Mouse (Mus musculus) embryonic fibroblast, embryonic 13.5 days (primary cell): Measurements from ENCODE around the gene Znrf3. TPM values are rescaled to one million over a fixed set of nuclear protein-coding genes. Genes with fewer than 3 reads are reported as not detected.

ENCODE experiments used
- H3K27ac ChIP-seq: 2 replicates; pipeline ENCODE4 v1.5.1; 2012; ENCODE audit warnings: low read length, control low read depth, inconsistent platforms; ENCODE audit not compliant: insufficient read depth
- H3K4me1 ChIP-seq: 2 replicates; pipeline ENCODE4 v1.6.1; 2011; ENCODE audit warnings: low read length; ENCODE audit not compliant: control insufficient read depth, insufficient read depth
- H3K4me3 ChIP-seq: 2 replicates; pipeline ENCODE4 v1.5.1; 2011; ENCODE audit warnings: mild to moderate bottlenecking, control low read depth, low read length; ENCODE audit not compliant: insufficient read depth
- CTCF ChIP-seq: IDR thresholded peaks from 2 replicates; pipeline ENCODE4 v1.5.1; 2011; ENCODE audit warnings: mild to moderate bottlenecking, control low read depth, low read length, moderate library complexity, borderline replicate concordance; ENCODE audit not compliant: insufficient read depth
- POLR2A ChIP-seq: IDR thresholded peaks from 2 replicates; pipeline ENCODE4 v1.6.1; 2011; ENCODE audit warnings: low read depth, mild to moderate bottlenecking, control low read depth, low read length, moderate library complexity
- polyA plus RNA-seq: library from polyadenylated mRNA; stranded (reverse); fragments of >200 nt; gene quantifications from 2 replicates; pipeline ENCODE4 v1.2.4, GENCODE M21; 2011; ENCODE audit warnings: low read depth; ENCODE audit not compliant: missing spikeins, insufficient read length

Gene Znrf3
- polyA plus RNA-seq, 1 experiment = 6.7 TPM

DNA sequence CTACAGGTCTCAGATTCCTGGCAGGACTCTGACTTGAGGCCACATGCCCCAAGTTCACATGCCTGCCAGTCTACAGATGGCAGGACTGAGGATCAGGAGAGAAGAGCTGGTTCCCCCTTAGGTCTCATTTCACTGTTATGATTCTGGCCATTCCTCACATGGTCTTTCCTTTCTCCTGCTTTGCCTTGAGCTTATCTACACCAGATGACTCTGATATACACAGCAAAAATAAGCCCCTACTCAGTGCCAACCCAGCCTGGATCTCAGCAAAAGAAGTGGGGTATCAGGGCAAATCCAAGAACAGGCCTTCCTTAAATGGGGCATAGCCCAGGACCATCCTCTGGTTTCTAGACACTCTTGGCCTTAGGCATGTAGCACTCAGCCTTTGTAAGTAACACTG lies 21.6 kb downstream of the Znrf3 start:
- H3K27ac ChIP-seq = no peak overlapping the region
- no peak for TF ChIP-seq CTCF
- TF ChIP-seq POLR2A = no peak
- no peaks in the 10 kb centered on the region for H3K4me1 ChIP-seq

GRCm38 (mm10) chr11:5422252-5422636 lies 22.4 kb downstream of the Znrf3 start:
- TF ChIP-seq POLR2A = no peak
- no peak for TF ChIP-seq CTCF
- Histone ChIP-seq H3K4me1 (no peaks in the 10 kb centered on the region), H3K4me3 (no peak overlapping the region), H3K27ac (no peak overlapping the region)

More for the DNA sequence above, 21.6 kb downstream of the Znrf3 start:
- H3K4me3 ChIP-seq = no peak overlapping the region

- TF ChIP-seq POLR2A = no peak
- TF ChIP-seq CTCF = no peak
- H3K27ac ChIP-seq = no peak overlapping the region
- H3K4me1 ChIP-seq = no peaks in the 10 kb centered on the region
- H3K4me3 ChIP-seq = no peak overlapping the region
Measured at GRCm38 (mm10) chr11:5421506-5422251, 23.0 kb downstream of the Znrf3 start.

- Histone ChIP-seq H3K27ac (no peak overlapping the region), H3K4me3 (no peak overlapping the region), H3K4me1 (peaks cover 5% of the 10 kb centered on the region; the same call in 1 of the 2 replicates)
- no peak for TF ChIP-seq POLR2A
- TF ChIP-seq CTCF = no peak
Measured at GRCm38 (mm10) chr11:5415617-5416338, 28.9 kb downstream of the Znrf3 start.

DNA sequence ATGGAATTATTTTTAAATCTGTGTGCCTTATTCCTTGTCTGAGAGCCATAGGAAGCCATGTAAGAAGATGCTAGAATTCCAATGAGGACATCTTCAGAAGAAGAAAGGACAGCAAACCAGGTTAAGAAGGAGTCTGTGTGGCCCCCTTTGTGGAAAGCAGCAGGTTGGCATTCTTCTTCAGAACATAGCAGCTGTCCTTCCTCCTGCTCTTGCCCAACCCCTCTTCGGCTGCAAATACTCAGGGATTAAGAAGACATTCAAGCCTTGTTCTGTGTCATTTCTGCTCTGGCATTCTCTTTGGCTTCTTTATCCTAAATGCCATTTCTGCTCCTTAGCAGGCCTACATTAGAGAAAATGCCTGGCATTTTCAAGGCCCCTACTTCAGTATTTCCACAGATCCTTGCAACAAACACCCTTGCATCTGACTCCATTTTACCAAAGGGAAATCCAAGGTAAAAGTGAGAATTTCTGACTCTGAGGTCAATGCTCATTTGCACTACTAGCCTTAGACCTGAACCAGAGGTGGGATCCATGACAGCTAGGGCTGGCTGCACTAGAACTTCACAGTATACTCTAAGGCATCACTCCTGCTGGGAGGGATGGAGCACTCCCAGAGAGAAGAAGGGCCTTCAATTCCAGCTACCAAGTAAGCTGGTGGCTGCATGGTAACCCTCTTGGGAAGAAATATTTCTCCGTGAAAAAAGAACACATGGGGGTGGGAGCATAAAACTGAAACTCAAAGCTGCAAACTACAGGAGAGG lies 29.6 kb downstream of the Znrf3 start:
- TF ChIP-seq POLR2A (no peak), CTCF (no peak)
- Histone ChIP-seq H3K27ac (no peak overlapping the region), H3K4me1 (peaks cover 5% of the 10 kb centered on the region; the same call in 1 of the 2 replicates), H3K4me3 (no peak overlapping the region)

DNA sequence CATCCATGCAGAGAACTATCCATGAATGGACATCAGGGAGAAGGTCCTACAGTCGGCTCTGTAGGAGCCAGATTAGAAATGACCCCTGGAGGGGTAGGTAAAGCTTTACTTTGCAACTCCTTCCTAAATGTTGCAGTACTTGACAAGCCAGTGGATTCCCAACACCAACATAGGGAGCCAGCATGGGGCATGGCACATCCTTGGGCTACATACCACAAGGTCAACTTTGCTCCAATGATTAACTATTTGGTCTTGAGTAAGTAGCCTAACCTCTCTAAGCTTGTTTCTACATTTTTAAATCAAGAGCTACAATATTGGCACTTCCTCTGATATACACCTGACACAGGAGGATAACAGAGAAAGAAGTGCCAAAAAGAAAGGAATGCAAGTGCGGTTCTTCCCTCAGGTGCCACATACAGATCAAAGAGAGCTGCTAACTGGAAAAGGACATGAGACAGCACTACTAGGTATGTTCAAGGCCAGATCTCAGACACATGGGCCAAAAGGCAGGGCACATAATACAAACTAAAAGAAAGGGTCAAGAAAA lies 31.9 kb downstream of the Znrf3 start:
- TF ChIP-seq POLR2A = no peak
- no peak for TF ChIP-seq CTCF
- Histone ChIP-seq H3K4me3 (no peak overlapping the region), H3K27ac (no peak overlapping the region), H3K4me1 (peaks cover 5% of the 10 kb centered on the region; the same call in 1 of the 2 replicates)

GRCm38 (mm10) chr11:5411577-5411976 lies 33.1 kb downstream of the Znrf3 start:
- Histone ChIP-seq H3K4me3 (no peak overlapping the region), H3K27ac (no peak overlapping the region), H3K4me1 (peaks cover 5% of the 10 kb centered on the region; the same call in 1 of the 2 replicates)
- TF ChIP-seq CTCF = no peak
- TF ChIP-seq POLR2A = no peak

- H3K4me1 ChIP-seq = no peaks in the 10 kb centered on the region
- TF ChIP-seq CTCF = no peak
- no peak for TF ChIP-seq POLR2A
- no peak overlapping the region for H3K27ac ChIP-seq
- no peak overlapping the region for H3K4me3 ChIP-seq
Measured at GRCm38 (mm10) chr11:5404180-5404579, 40.5 kb downstream of the Znrf3 start.

DNA sequence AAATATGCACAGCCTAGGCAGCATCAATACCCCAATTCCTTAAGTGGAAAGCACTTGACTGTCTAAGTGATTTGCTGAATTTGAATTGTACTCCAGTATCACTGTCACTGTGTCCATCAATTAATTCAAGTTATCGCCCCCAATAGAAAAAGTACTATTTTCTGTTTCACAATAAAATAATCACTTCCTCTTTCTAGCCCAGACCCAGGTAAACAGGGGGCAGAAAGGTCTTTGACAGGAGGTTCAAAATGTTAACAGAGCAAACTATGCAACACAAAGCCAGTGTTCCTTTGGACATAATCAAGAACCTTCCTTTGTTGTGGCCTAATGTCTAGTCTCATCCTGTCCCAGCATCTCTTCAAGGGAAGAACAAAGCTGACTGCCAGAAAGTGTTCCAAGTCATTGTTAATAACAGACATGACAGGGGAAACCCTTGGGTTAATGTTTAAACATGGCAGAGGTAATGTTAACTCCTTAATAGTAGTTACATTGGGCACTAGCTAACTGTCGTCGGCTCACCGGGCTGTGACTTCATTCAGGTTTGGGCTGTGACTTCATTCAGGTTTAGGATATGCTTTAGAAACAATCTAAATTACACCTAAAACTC lies 42.4 kb downstream of the Znrf3 start:
- no peaks in the 10 kb centered on the region for H3K4me1 ChIP-seq
- no peak for TF ChIP-seq POLR2A
- TF ChIP-seq CTCF = no peak
- H3K4me3 ChIP-seq = no peak overlapping the region
- no peak overlapping the region for H3K27ac ChIP-seq
